Mouse (Mus musculus): ENCODE measurements around the gene Nsun6. TPM values are rescaled to one million over a fixed set of nuclear protein-coding genes. Genes with fewer than 3 reads are reported as not detected.

Nsun6 gene
- polyA plus RNA-seq, 1 experiment = 4.6 TPM

DNA sequence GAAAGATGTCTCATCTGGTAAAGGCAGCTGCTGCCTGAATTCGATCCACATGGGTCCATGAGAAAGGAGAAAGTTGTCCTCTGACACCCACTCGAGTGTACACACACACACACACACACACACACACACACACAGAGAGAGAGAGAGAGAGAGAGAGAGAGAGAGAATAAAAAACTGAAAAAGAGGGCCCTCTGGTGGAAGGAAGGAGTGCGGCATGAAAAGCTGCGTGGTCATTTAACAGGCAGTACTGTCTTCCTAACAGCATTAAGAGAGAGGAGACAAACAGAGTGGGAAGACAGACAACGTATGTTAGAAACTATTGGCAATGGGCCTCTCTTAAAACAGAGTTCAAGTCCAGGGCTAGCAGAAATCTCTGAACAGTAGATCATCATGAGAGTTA lies 14.5 kb downstream of the Nsun6 start:
- 52% methylated on average over 5 of the region's 5 CpGs for WGBS
- Histone ChIP-seq H3K27me3 (ENCODE audit: control insufficient read depth, insufficient read depth, low read length) (no peaks in the 10 kb centered on the region), H3K4me1 (ENCODE audit: control insufficient read depth, insufficient read depth, low read length) (no peaks in the 10 kb centered on the region), H3K27ac (ENCODE audit: insufficient read depth, low read length) (no peak overlapping the region), H3K4me3 (replicated peaks; ENCODE audit: insufficient read depth, low read depth, low read length) (no peak overlapping the region)
- no peak for TF ChIP-seq CTCF (IDR thresholded peaks at IDR 0.05; ENCODE audit: borderline replicate concordance, insufficient read depth, low read depth, low read length)
- TF ChIP-seq POLR2A (IDR thresholded peaks at IDR 0.05; ENCODE audit: borderline replicate concordance, insufficient read depth, low read length) = no peak
- no peak for DNase-seq

DNA sequence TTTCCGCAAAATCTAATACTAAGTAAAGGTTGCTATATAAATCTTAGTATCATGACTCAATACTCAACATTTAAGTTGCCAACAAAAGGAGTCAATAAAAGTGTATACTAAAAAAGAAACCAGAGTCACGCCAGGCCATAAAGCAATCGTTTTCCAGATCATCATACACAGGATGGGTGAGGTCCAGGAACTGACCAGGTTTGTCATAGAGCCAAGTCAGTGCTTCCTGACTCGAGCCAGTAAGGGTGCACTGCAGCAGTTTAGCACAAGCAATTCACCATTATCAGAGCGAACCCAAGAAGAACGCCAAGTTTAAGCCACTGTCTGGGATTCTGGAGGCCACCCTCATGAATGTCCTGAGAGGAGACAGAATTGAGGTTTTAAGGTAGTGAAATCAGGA lies 16.2 kb downstream of the Nsun6 start:
- Histone ChIP-seq H3K27me3 (ENCODE audit: control insufficient read depth, insufficient read depth, low read length) (no peaks in the 10 kb centered on the region), H3K27ac (ENCODE audit: insufficient read depth, low read length) (no peak overlapping the region), H3K4me1 (ENCODE audit: control insufficient read depth, insufficient read depth, low read length) (no peaks in the 10 kb centered on the region), H3K4me3 (replicated peaks; ENCODE audit: insufficient read depth, low read depth, low read length) (no peak overlapping the region)
- no peak for DNase-seq
- TF ChIP-seq CTCF (IDR thresholded peaks at IDR 0.05; ENCODE audit: borderline replicate concordance, insufficient read depth, low read depth, low read length) (no peak), POLR2A (IDR thresholded peaks at IDR 0.05; ENCODE audit: borderline replicate concordance, insufficient read depth, low read length) (no peak)
- WGBS = 52% methylated on average over 6 of the region's 6 CpGs

- DNase-seq = no peak
- TF ChIP-seq POLR2A (IDR thresholded peaks at IDR 0.05; ENCODE audit: borderline replicate concordance, insufficient read depth, low read length) (no peak), CTCF (IDR thresholded peaks at IDR 0.05; ENCODE audit: borderline replicate concordance, insufficient read depth, low read depth, low read length) (no peak)
- Histone ChIP-seq H3K27ac (ENCODE audit: insufficient read depth, low read length) (no peak overlapping the region), H3K4me3 (replicated peaks; ENCODE audit: insufficient read depth, low read depth, low read length) (no peak overlapping the region), H3K4me1 (ENCODE audit: control insufficient read depth, insufficient read depth, low read length) (no peaks in the 10 kb centered on the region), H3K27me3 (ENCODE audit: control insufficient read depth, insufficient read depth, low read length) (no peaks in the 10 kb centered on the region)
- WGBS = 83% methylated on average over 1 of the region's 1 CpGs
These were observed 27.1 kb downstream of the Nsun6 start for GRCm38 (mm10) chr2:15027816-15028215.

GRCm38 (mm10) chr2:15026817-15027216 lies 28.1 kb downstream of the Nsun6 start:
- Histone ChIP-seq H3K4me1 (ENCODE audit: control insufficient read depth, insufficient read depth, low read length) (no peaks in the 10 kb centered on the region), H3K27me3 (ENCODE audit: control insufficient read depth, insufficient read depth, low read length) (no peaks in the 10 kb centered on the region), H3K4me3 (replicated peaks; ENCODE audit: insufficient read depth, low read depth, low read length) (no peak overlapping the region), H3K27ac (ENCODE audit: insufficient read depth, low read length) (no peak overlapping the region)
- no peak for DNase-seq
- WGBS = 93% methylated on average over 3 of the region's 3 CpGs
- TF ChIP-seq POLR2A (IDR thresholded peaks at IDR 0.05; ENCODE audit: borderline replicate concordance, insufficient read depth, low read length) = no peak
- no peak for TF ChIP-seq CTCF (IDR thresholded peaks at IDR 0.05; ENCODE audit: borderline replicate concordance, insufficient read depth, low read depth, low read length)

DNA sequence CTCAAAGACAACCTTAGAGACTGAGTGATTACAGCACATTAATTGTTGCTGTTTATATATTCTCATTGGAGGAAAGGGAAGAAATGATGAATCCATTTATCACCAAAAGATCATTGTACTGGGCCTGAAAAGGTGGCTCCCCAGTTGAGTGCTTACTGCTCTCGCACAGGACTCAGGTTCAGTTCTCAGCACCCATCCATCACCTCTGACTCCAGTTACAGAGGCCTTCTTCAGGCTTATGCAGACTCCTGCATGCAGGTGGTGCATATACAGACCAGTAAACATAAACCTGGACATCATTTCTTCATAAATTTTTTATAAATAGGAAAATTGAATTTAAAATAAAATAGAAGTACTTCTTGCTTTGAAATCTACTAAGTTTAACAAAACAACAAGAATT lies 46.8 kb downstream of the Nsun6 start:
- no peak for TF ChIP-seq CTCF (IDR thresholded peaks at IDR 0.05; ENCODE audit: borderline replicate concordance, insufficient read depth, low read depth, low read length)
- TF ChIP-seq POLR2A (IDR thresholded peaks at IDR 0.05; ENCODE audit: borderline replicate concordance, insufficient read depth, low read length) = no peak
- Histone ChIP-seq H3K4me1 (ENCODE audit: control insufficient read depth, insufficient read depth, low read length) (no peaks in the 10 kb centered on the region), H3K27ac (ENCODE audit: insufficient read depth, low read length) (no peak overlapping the region), H3K4me3 (replicated peaks; ENCODE audit: insufficient read depth, low read depth, low read length) (no peak overlapping the region), H3K27me3 (ENCODE audit: control insufficient read depth, insufficient read depth, low read length) (no peaks in the 10 kb centered on the region)
- DNase-seq = no peak
- WGBS = 95% methylated on average over 1 of the region's 1 CpGs

DNA sequence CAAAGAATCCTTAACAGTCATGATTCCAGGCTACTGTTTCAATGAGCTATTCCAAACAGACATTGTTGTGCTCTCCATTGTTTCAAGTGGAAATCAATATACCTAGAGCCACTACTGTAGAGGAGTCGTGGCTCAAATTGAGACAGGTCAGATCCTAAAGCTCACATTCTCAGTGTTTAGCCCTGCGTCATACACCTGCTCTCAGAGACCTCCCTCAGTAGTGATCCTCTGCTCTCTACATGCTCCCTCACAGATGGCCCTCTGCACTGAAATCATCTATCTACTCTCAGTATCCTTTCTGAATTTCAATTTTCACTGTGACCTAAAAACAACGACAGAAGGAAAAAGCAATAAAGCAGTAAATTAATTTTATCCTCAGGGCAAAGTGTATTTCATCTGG lies 47.3 kb downstream of the Nsun6 start:
- 91% methylated on average over 3 of the region's 3 CpGs for WGBS
- DNase-seq = no peak
- Histone ChIP-seq H3K4me1 (ENCODE audit: control insufficient read depth, insufficient read depth, low read length) (no peaks in the 10 kb centered on the region), H3K4me3 (replicated peaks; ENCODE audit: insufficient read depth, low read depth, low read length) (no peak overlapping the region), H3K27ac (ENCODE audit: insufficient read depth, low read length) (no peak overlapping the region), H3K27me3 (ENCODE audit: control insufficient read depth, insufficient read depth, low read length) (no peaks in the 10 kb centered on the region)
- TF ChIP-seq POLR2A (IDR thresholded peaks at IDR 0.05; ENCODE audit: borderline replicate concordance, insufficient read depth, low read length) (no peak), CTCF (IDR thresholded peaks at IDR 0.05; ENCODE audit: borderline replicate concordance, insufficient read depth, low read depth, low read length) (no peak)

DNA sequence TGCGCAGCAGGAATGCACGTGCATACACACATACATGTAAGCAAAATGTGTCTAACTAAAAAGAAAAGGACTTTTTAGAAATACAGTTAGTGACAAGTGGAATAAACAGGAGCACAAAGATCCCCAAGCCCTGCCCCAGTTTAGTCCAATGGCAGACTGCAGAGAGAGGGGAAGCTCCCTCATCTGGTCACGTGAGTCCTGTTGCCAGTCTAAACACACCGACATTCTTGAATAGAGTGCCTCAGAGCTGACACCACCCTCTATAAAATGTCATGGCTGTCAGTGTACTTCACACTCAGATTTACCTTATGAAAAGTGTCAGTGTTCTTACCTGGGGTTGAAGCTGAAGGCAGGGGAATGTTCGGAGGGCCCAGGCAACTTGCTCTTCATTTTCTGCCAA lies 57.0 kb downstream of the Nsun6 start:
- Histone ChIP-seq H3K27me3 (ENCODE audit: control insufficient read depth, insufficient read depth, low read length) (no peaks in the 10 kb centered on the region), H3K27ac (ENCODE audit: insufficient read depth, low read length) (no peak overlapping the region), H3K4me3 (replicated peaks; ENCODE audit: insufficient read depth, low read depth, low read length) (no peak overlapping the region), H3K4me1 (ENCODE audit: control insufficient read depth, insufficient read depth, low read length) (no peaks in the 10 kb centered on the region)
- 85% methylated on average over 5 of the region's 5 CpGs for WGBS
- TF ChIP-seq CTCF (IDR thresholded peaks at IDR 0.05; ENCODE audit: borderline replicate concordance, insufficient read depth, low read depth, low read length) (no peak), POLR2A (IDR thresholded peaks at IDR 0.05; ENCODE audit: borderline replicate concordance, insufficient read depth, low read length) (no peak)
- no peak for DNase-seq

DNA sequence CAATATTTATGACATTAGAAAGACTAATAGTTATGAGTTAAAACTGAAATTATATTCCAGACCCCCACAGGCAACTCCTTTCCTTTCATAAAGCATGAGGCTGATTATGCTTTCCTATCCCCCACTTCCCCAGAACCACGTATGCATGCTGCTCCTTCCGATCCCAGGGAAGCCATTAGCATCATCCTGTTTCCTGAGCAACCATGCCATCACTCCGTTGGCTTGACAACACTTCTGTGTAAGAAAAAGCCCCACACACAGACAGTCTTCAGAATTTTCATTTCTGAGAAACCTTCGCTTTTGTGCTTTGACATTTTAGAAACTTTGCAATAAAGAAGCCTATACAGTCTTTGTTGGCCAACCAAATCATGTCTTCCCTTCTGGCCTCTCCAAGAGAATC lies 58.8 kb downstream of the Nsun6 start:
- Histone ChIP-seq H3K27ac (ENCODE audit: insufficient read depth, low read length) (no peak overlapping the region), H3K27me3 (ENCODE audit: control insufficient read depth, insufficient read depth, low read length) (no peaks in the 10 kb centered on the region), H3K4me3 (replicated peaks; ENCODE audit: insufficient read depth, low read depth, low read length) (no peak overlapping the region), H3K4me1 (ENCODE audit: control insufficient read depth, insufficient read depth, low read length) (no peaks in the 10 kb centered on the region)
- TF ChIP-seq POLR2A (IDR thresholded peaks at IDR 0.05; ENCODE audit: borderline replicate concordance, insufficient read depth, low read length) = no peak
- TF ChIP-seq CTCF (IDR thresholded peaks at IDR 0.05; ENCODE audit: borderline replicate concordance, insufficient read depth, low read depth, low read length) = no peak
- DNase-seq = no peak
- WGBS = 53% methylated on average over 4 of the region's 4 CpGs
